Mouse (Mus musculus): Measurements from ENCODE around the gene Gsk3a. TPM values are rescaled to one million over a fixed set of nuclear protein-coding genes. Genes with fewer than 3 reads are reported as not detected.

Gene Gsk3a
- polyA plus RNA-seq, 1 experiment from 2014 or later, result 13.0 TPM

- H3K9ac ChIP-seq, result no peak overlapping the region
- ATAC-seq (ENCODE audit: insufficient number of reproducible peaks, low FRiP score, low TSS enrichment, low read depth), result no peak
Measured at GRCm38 (mm10) chr7:25178317-25178716, 59.3 kb downstream of the Gsk3a start.

More at GRCm38 (mm10) chr7:25178317-25178716, 59.3 kb downstream of the Gsk3a start:
- Histone ChIP-seq H3K27ac (replicated peaks) (no peak overlapping the region), H3K4me2 (replicated peaks) (peak overlapping the region; percentile 89), H3K27me3 (peaks cover 83% of the 10 kb centered on the region), H3K36me3 (no peaks in the 10 kb centered on the region), H3K9me3 (replicated peaks) (no peaks in the 10 kb centered on the region), H3K4me3 (replicated peaks) (peak overlapping the region; percentile 51), H3K4me1 (peaks cover 15% of the 10 kb centered on the region)
- 2% methylated on average over 17 of the region's 17 CpGs for WGBS

Small RNA genes within 50 kb of the gene (microRNA-seq; reads per million reads assigned to microRNA genes)
- not detected for gene Mir7048 (ENCODE audit: borderline number of aligned reads)

Other genes with a start within 250 kb of the Gsk3a start
- gene Atp1a3, start 231.9 kb downstream of the Gsk3a start, polyA plus RNA-seq (2015; fragmentation: Nextera tagmentation; extraction: Ambion mirVana), result 1.5 and 2.0 TPM in 2 replicates
- gene Grik5, start 165.5 kb downstream of the Gsk3a start, polyA plus RNA-seq (2015; fragmentation: Nextera tagmentation; extraction: Ambion mirVana), result 6.0 and 6.7 TPM in 2 replicates
- gene Zfp574, start 165.3 kb downstream of the Gsk3a start, polyA plus RNA-seq (2015; fragmentation: Nextera tagmentation; extraction: Ambion mirVana), result 31.7 and 35.8 TPM in 2 replicates
- 1.1 and 2.0 TPM in 2 replicates for gene Pou2f2, start 58.1 kb downstream of the Gsk3a start, polyA plus RNA-seq (2015; fragmentation: Nextera tagmentation; extraction: Ambion mirVana)
- gene Dedd2, start 17.2 kb downstream of the Gsk3a start, polyA plus RNA-seq (2015; fragmentation: Nextera tagmentation; extraction: Ambion mirVana), result 13.2 and 14.7 TPM in 2 replicates
- gene Zfp526, start 16.4 kb downstream of the Gsk3a start, polyA plus RNA-seq (2015; fragmentation: Nextera tagmentation; extraction: Ambion mirVana), result 3.3 TPM in 2 replicates
- gene Erf, start 12.9 kb upstream of the Gsk3a start, polyA plus RNA-seq (2015; fragmentation: Nextera tagmentation; extraction: Ambion mirVana), result 21.0 and 22.1 TPM in 2 replicates
- 46.3 and 50.6 TPM in 2 replicates for gene Cic, start 29.9 kb upstream of the Gsk3a start, polyA plus RNA-seq (2015; fragmentation: Nextera tagmentation; extraction: Ambion mirVana)
- gene Pafah1b3, start 60.1 kb upstream of the Gsk3a start, polyA plus RNA-seq (2015; fragmentation: Nextera tagmentation; extraction: Ambion mirVana), result 213 and 216 TPM in 2 replicates
- gene Prr19, start 63.6 kb upstream of the Gsk3a start, polyA plus RNA-seq (2015; fragmentation: Nextera tagmentation; extraction: Ambion mirVana), result 0.49 and 0.65 TPM in 2 replicates
- gene Tmem145, start 68.3 kb upstream of the Gsk3a start, polyA plus RNA-seq (2015; fragmentation: Nextera tagmentation; extraction: Ambion mirVana), result 1.2 and 1.8 TPM in 2 replicates
- gene Megf8, start 79.3 kb upstream of the Gsk3a start, polyA plus RNA-seq (2015; fragmentation: Nextera tagmentation; extraction: Ambion mirVana), result 16.4 and 17.3 TPM in 2 replicates
- gene Cnfn, start 131.9 kb upstream of the Gsk3a start, polyA plus RNA-seq (2015; fragmentation: Nextera tagmentation; extraction: Ambion mirVana), result 382 and 413 TPM in 2 replicates
- gene Lipe, start 160.9 kb upstream of the Gsk3a start, polyA plus RNA-seq (2015; fragmentation: Nextera tagmentation; extraction: Ambion mirVana), result 8.3 and 10.2 TPM in 2 replicates
- 1.9 and 4.3 TPM in 2 replicates for gene Cxcl17, start 175.0 kb upstream of the Gsk3a start, polyA plus RNA-seq (2015; fragmentation: Nextera tagmentation; extraction: Ambion mirVana)
- gene Ceacam1, start 239.8 kb upstream of the Gsk3a start, polyA plus RNA-seq (2015; fragmentation: Nextera tagmentation; extraction: Ambion mirVana), result 6.7 and 7.1 TPM in 2 replicates